Mouse (Mus musculus) myocyte (in vitro differentiated cells): ENCODE results near the gene Cfl1.

Source experiments
- MAX ChIP-seq: IDR thresholded peaks from one replicate; pipeline ENCODE4 v1.6.1; 2011; ENCODE audit warnings: low read depth, mild to moderate bottlenecking, control low read depth
- MYOG ChIP-seq, 3 experiments: IDR thresholded peaks; one replicate each; pipeline ENCODE4 v1.6.1; 2011; ENCODE audit warnings: control low read depth in 2 of 3, low read depth in 2 of 3, mild to moderate bottlenecking in 2 of 3; ENCODE audit not compliant: insufficient read length in 2 of 3, control insufficient read depth in 1 of 3, insufficient read depth in 1 of 3
- REST ChIP-seq: IDR thresholded peaks from one replicate; pipeline ENCODE4 v1.6.1; 2011; ENCODE audit warnings: mild to moderate bottlenecking, control low read depth, moderate library complexity; ENCODE audit not compliant: insufficient read depth, insufficient read length

- TF ChIP-seq REST (no peak), MYOG (IDR thresholded peaks at IDR 0.05; ENCODE audit: control insufficient read depth in 1 of 3, insufficient read depth in 1 of 3, insufficient read length in 2 of 3, low read depth in 2 of 3) (no peak), MAX (no peak)
These were observed 22.7 kb downstream of the Cfl1 start for GRCm38 (mm10) chr19:5513005-5513349.
